Mouse (Mus musculus): Measurements from ENCODE around the gene Shld2. TPM values are rescaled to one million over a fixed set of nuclear protein-coding genes. Genes with fewer than 3 reads are reported as not detected.
A peak's percentile ranks its signal among the peaks of the same experiment; 100 is the strongest.

The Shld2 gene
- polyA plus RNA-seq, 1 experiment from 2014 or later: 4.8 TPM

GRCm38 (mm10) chr14:34313612-34314011, 3.3 kb upstream of the Shld2 start:
- 86% methylated on average over 3 of the region's 3 CpGs for WGBS
- peaks cover 33% of the 10 kb centered on the region for H3K4me1 ChIP-seq (ENCODE audit: control insufficient read depth, insufficient read depth, low read length)
- no peak overlapping the region for H3K27ac ChIP-seq (ENCODE audit: low read length)
- no peak overlapping the region for H3K9ac ChIP-seq (ENCODE audit: low read depth, low read length)
- peak overlapping the region; percentile 92; the same call in 1 of the 2 replicates for H3K4me2 ChIP-seq (ENCODE audit: low read length)
- H3K4me3 ChIP-seq (ENCODE audit: low read depth, low read length): no peak overlapping the region
- H3K27me3 ChIP-seq (ENCODE audit: control insufficient read depth, insufficient read depth, low read depth, low read length): no peaks in the 10 kb centered on the region
- H3K9me3 ChIP-seq (replicated peaks; ENCODE audit: control insufficient read depth, low read length, poor library complexity, severe bottlenecking): no peaks in the 10 kb centered on the region
- no peaks in the 10 kb centered on the region for H3K36me3 ChIP-seq (ENCODE audit: control insufficient read depth, insufficient read depth, low read length)
- ATAC-seq: no peak

GRCm38 (mm10) chr14:34312339-34313048, 2.2 kb upstream of the Shld2 start:
- WGBS: 19% methylated on average over 5 of the region's 6 CpGs

GRCm38 (mm10) chr14:34311691-34312090, 1.4 kb upstream of the Shld2 start:
- H3K4me3 ChIP-seq (ENCODE audit: low read depth, low read length): peak overlapping the region; percentile 64
- 5% methylated on average over 4 of the region's 4 CpGs for WGBS
- H3K27ac ChIP-seq (ENCODE audit: low read length): no peak overlapping the region; the same call in 1 of the 2 replicates
- peak overlapping the region; percentile 93 for H3K9ac ChIP-seq (ENCODE audit: low read depth, low read length)
- H3K4me1 ChIP-seq (ENCODE audit: control insufficient read depth, insufficient read depth, low read length): peaks cover 33% of the 10 kb centered on the region
- H3K27me3 ChIP-seq (ENCODE audit: control insufficient read depth, insufficient read depth, low read depth, low read length): no peaks in the 10 kb centered on the region
- ATAC-seq: no peak
- H3K4me2 ChIP-seq (ENCODE audit: low read length): peak overlapping the region; percentile 92
- H3K36me3 ChIP-seq (ENCODE audit: control insufficient read depth, insufficient read depth, low read length): no peaks in the 10 kb centered on the region
- H3K9me3 ChIP-seq (replicated peaks; ENCODE audit: control insufficient read depth, low read length, poor library complexity, severe bottlenecking): no peaks in the 10 kb centered on the region

More at GRCm38 (mm10) chr14:34312339-34313048, 2.2 kb upstream of the Shld2 start:
- no peak for ATAC-seq
- Histone ChIP-seq H3K36me3 (ENCODE audit: control insufficient read depth, insufficient read depth, low read length) (no peaks in the 10 kb centered on the region), H3K9ac (ENCODE audit: low read depth, low read length) (peak overlapping the region; percentile 93), H3K27ac (ENCODE audit: low read length) (no peak overlapping the region), H3K9me3 (replicated peaks; ENCODE audit: control insufficient read depth, low read length, poor library complexity, severe bottlenecking) (no peaks in the 10 kb centered on the region), H3K27me3 (ENCODE audit: control insufficient read depth, insufficient read depth, low read depth, low read length) (no peaks in the 10 kb centered on the region), H3K4me2 (ENCODE audit: low read length) (peak overlapping the region; percentile 92), H3K4me3 (ENCODE audit: low read depth, low read length) (peak overlapping the region; percentile 64), H3K4me1 (ENCODE audit: control insufficient read depth, insufficient read depth, low read length) (peaks cover 33% of the 10 kb centered on the region)

- Histone ChIP-seq H3K4me1 (ENCODE audit: control insufficient read depth, insufficient read depth, low read length) (peaks cover 33% of the 10 kb centered on the region), H3K9me3 (replicated peaks; ENCODE audit: control insufficient read depth, low read length, poor library complexity, severe bottlenecking) (no peaks in the 10 kb centered on the region), H3K27me3 (ENCODE audit: control insufficient read depth, insufficient read depth, low read depth, low read length) (no peaks in the 10 kb centered on the region), H3K27ac (ENCODE audit: low read length) (peak overlapping the region; percentile 94), H3K4me2 (ENCODE audit: low read length) (peak overlapping the region; percentile 92), H3K36me3 (ENCODE audit: control insufficient read depth, insufficient read depth, low read length) (no peaks in the 10 kb centered on the region), H3K4me3 (ENCODE audit: low read depth, low read length) (peak overlapping the region; percentile 64), H3K9ac (ENCODE audit: low read depth, low read length) (peak overlapping the region; percentile 93)
- ATAC-seq: peak; percentile 59
- under 1% methylated on average over 46 of the region's 47 CpGs for WGBS
Measured at GRCm38 (mm10) chr14:34311021-34311631, 833 bp upstream of the Shld2 start.

GRCm38 (mm10) chr14:34309907-34310233, 423 bp downstream of the Shld2 start:
- peaks cover 29% of the 10 kb centered on the region for H3K4me1 ChIP-seq (ENCODE audit: control insufficient read depth, insufficient read depth, low read length)
- no peaks in the 10 kb centered on the region for H3K36me3 ChIP-seq (ENCODE audit: control insufficient read depth, insufficient read depth, low read length)
- H3K27ac ChIP-seq (ENCODE audit: low read length): peak overlapping the region; percentile 94
- WGBS: 10% methylated on average over 5 of the region's 5 CpGs
- H3K4me3 ChIP-seq (ENCODE audit: low read depth, low read length): peak overlapping the region; percentile 64
- ATAC-seq: no peak
- peak overlapping the region; percentile 65 for H3K4me2 ChIP-seq (ENCODE audit: low read length)
- H3K27me3 ChIP-seq (ENCODE audit: control insufficient read depth, insufficient read depth, low read depth, low read length): no peaks in the 10 kb centered on the region
- H3K9me3 ChIP-seq (replicated peaks; ENCODE audit: control insufficient read depth, low read length, poor library complexity, severe bottlenecking): no peaks in the 10 kb centered on the region
- H3K9ac ChIP-seq (ENCODE audit: low read depth, low read length): peak overlapping the region; percentile 93

- Histone ChIP-seq H3K4me1 (ENCODE audit: control insufficient read depth, insufficient read depth, low read length) (peaks cover 26% of the 10 kb centered on the region), H3K9me3 (replicated peaks; ENCODE audit: control insufficient read depth, low read length, poor library complexity, severe bottlenecking) (no peaks in the 10 kb centered on the region), H3K36me3 (ENCODE audit: control insufficient read depth, insufficient read depth, low read length) (no peaks in the 10 kb centered on the region), H3K9ac (ENCODE audit: low read depth, low read length) (no peak overlapping the region), H3K27ac (ENCODE audit: low read length) (no peak overlapping the region), H3K4me3 (ENCODE audit: low read depth, low read length) (no peak overlapping the region), H3K27me3 (ENCODE audit: control insufficient read depth, insufficient read depth, low read depth, low read length) (no peaks in the 10 kb centered on the region), H3K4me2 (ENCODE audit: low read length) (no peak overlapping the region)
- no peak for ATAC-seq
- whole genome bisulfite sequencing: 89% methylated on average over 4 of the region's 4 CpGs
Measured at GRCm38 (mm10) chr14:34309266-34309665, 1.0 kb downstream of the Shld2 start.

GRCm38 (mm10) chr14:34303265-34303680, 7.0 kb downstream of the Shld2 start:
- ATAC-seq: no peak
- WGBS: 50% methylated on average over 5 of the region's 5 CpGs
- no peak overlapping the region for H3K27ac ChIP-seq (ENCODE audit: low read length)
- H3K27me3 ChIP-seq (ENCODE audit: control insufficient read depth, insufficient read depth, low read depth, low read length): no peaks in the 10 kb centered on the region
- H3K36me3 ChIP-seq (ENCODE audit: control insufficient read depth, insufficient read depth, low read length): no peaks in the 10 kb centered on the region
- H3K4me3 ChIP-seq (ENCODE audit: low read depth, low read length): no peak overlapping the region
- H3K9me3 ChIP-seq (replicated peaks; ENCODE audit: control insufficient read depth, low read length, poor library complexity, severe bottlenecking): no peaks in the 10 kb centered on the region
- no peaks in the 10 kb centered on the region for H3K4me1 ChIP-seq (ENCODE audit: control insufficient read depth, insufficient read depth, low read length)
- H3K4me2 ChIP-seq (ENCODE audit: low read length): no peak overlapping the region
- H3K9ac ChIP-seq (ENCODE audit: low read depth, low read length): no peak overlapping the region

GRCm38 (mm10) chr14:34302681-34303242, 7.5 kb downstream of the Shld2 start:
- Histone ChIP-seq H3K36me3 (ENCODE audit: control insufficient read depth, insufficient read depth, low read length) (no peaks in the 10 kb centered on the region), H3K4me3 (ENCODE audit: low read depth, low read length) (no peak overlapping the region), H3K27me3 (ENCODE audit: control insufficient read depth, insufficient read depth, low read depth, low read length) (no peaks in the 10 kb centered on the region), H3K9me3 (replicated peaks; ENCODE audit: control insufficient read depth, low read length, poor library complexity, severe bottlenecking) (no peaks in the 10 kb centered on the region), H3K4me1 (ENCODE audit: control insufficient read depth, insufficient read depth, low read length) (no peaks in the 10 kb centered on the region), H3K27ac (ENCODE audit: low read length) (no peak overlapping the region), H3K4me2 (ENCODE audit: low read length) (no peak overlapping the region), H3K9ac (ENCODE audit: low read depth, low read length) (no peak overlapping the region)
- WGBS: 82% methylated on average over 5 of the region's 5 CpGs
- no peak for ATAC-seq

Measured in midbrain, embryonic 16.5 days (tissue).